Mouse (Mus musculus): ENCODE data around the gene Pde12.

DNA sequence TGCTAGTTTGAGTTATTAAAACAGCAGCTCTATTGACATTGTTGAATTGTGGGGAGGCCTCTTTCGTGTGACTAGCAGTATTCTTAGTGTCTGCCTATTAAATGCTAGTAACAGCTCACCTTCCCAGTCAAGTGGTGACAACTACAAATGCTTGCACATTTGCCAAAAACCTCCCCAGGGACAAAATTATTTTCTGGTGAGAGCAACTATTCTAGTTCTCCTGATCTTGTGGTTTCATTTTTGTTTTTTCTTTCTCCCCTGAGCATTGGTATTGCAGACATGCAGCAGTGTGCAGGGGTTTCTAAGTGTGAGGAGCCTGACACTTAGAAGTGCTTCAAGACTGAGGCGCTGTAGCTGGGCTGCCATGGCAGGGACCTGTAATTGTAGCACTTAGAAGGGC, 21.9 kb downstream of the Pde12 start:
- no peak for TF ChIP-seq POLR2A (IDR thresholded peaks at IDR 0.05; ENCODE audit: control insufficient read depth, extremely low read depth, insufficient read depth, low read length, poor library complexity)
- no peak for TF ChIP-seq CTCF (IDR thresholded peaks at IDR 0.05; ENCODE audit: borderline replicate concordance, control insufficient read depth, extremely low read depth, insufficient read depth, low read length, poor library complexity)
